Mouse (Mus musculus): ENCODE data around the gene Vezt. TPM values are rescaled to one million over a fixed set of nuclear protein-coding genes. Genes with fewer than 3 reads are reported as not detected.
A peak's percentile ranks its signal among the peaks of the same experiment; 100 is the strongest.

Gene Vezt
- polyA plus RNA-seq, 1 experiment from 2014 or later, result 28.6 TPM

MicroRNAs within 50 kb of the gene (microRNA counts, 519-probe panel; counts per million panel counts)
- microRNA mmu-miR-331-3p, result 3,355 counts per million, percentile 77 among the panel's probes with 10 or more counts
- microRNA mmu-miR-331-5p, result 236 counts per million, percentile 44 among the panel's probes with 10 or more counts

Small RNA genes lying within 50 kb of the gene (microRNA-seq; reads per million reads assigned to microRNA genes)
- gene Mir331, result 101 reads per million, percentile 54 among the genes with 10 or more reads in this experiment

Other genes starting within 250 kb of the Vezt start
- 1.9 and 2.9 TPM in 2 replicates for gene Usp44, start 204.3 kb downstream of the Vezt start, polyA plus RNA-seq (2015; fragmentation: Nextera tagmentation; extraction: Ambion mirVana)
- 197 and 212 TPM in 2 replicates for gene Metap2, start 138.7 kb downstream of the Vezt start, polyA plus RNA-seq (2015; fragmentation: Nextera tagmentation; extraction: Ambion mirVana)
- 3.2 and 3.3 TPM in 2 replicates for gene Fgd6, start 184 bp upstream of the Vezt start, polyA plus RNA-seq (2015; fragmentation: Nextera tagmentation; extraction: Ambion mirVana)
- gene Nr2c1, start 112.2 kb upstream of the Vezt start, polyA plus RNA-seq (2015; fragmentation: Nextera tagmentation; extraction: Ambion mirVana), result 9.0 and 9.3 TPM in 2 replicates
- gene Ndufa12, start 162.9 kb upstream of the Vezt start, polyA plus RNA-seq (2015; fragmentation: Nextera tagmentation; extraction: Ambion mirVana), result 319 and 403 TPM in 2 replicates

Measured in embryonic facial prominence, embryonic 13.5 days (tissue).